Mouse (Mus musculus): ENCODE results near the gene Prdm1. TPM values are rescaled to one million over a fixed set of nuclear protein-coding genes. Genes with fewer than 3 reads are reported as not detected.

The Prdm1 gene
- polyA plus RNA-seq, 1 experiment: 8.3 TPM

- Histone ChIP-seq H3K4me3 (ENCODE audit: low read depth, low read length) (no peak overlapping the region), H3K27ac (ENCODE audit: insufficient read depth, low read depth, low read length) (no peak overlapping the region), H3K4me1 (ENCODE audit: control insufficient read depth, insufficient read depth, insufficient read length, low read length) (0 out of 2 replicates have a peak, but pooled peaks cover 2% of the 10 kb centered on the region), H3K27me3 (ENCODE audit: control insufficient read depth, insufficient read depth, low read length) (no peaks in the 10 kb centered on the region), H3K36me3 (ENCODE audit: control insufficient read depth, insufficient read depth, low read length) (no peaks in the 10 kb centered on the region)
- no peak for TF ChIP-seq CTCF (IDR thresholded peaks at IDR 0.05; ENCODE audit: extremely low read depth, insufficient read length, insufficient replicate concordance, low read depth, low read length)
- 93% methylated on average over 6 of the region's 6 CpGs for WGBS
Measured at GRCm38 (mm10) chr10:44538137-44538536, 9.8 kb upstream of the Prdm1 start.

- no peaks in the 10 kb centered on the region for H3K36me3 ChIP-seq (ENCODE audit: control insufficient read depth, insufficient read depth, low read length)
- H3K4me1 ChIP-seq (ENCODE audit: control insufficient read depth, insufficient read depth, insufficient read length, low read length): peaks cover 10% of the 10 kb centered on the region
- peaks cover 26% of the 10 kb centered on the region for H3K27me3 ChIP-seq (ENCODE audit: control insufficient read depth, insufficient read depth, low read length)
- H3K27ac ChIP-seq (ENCODE audit: insufficient read depth, low read depth, low read length): no peak overlapping the region
- 16% methylated on average over 5 of the region's 5 CpGs for WGBS
- peak overlapping the region; percentile 89; the same call in 1 of the 2 replicates for H3K4me3 ChIP-seq (ENCODE audit: low read depth, low read length)
- TF ChIP-seq CTCF (IDR thresholded peaks at IDR 0.05; ENCODE audit: extremely low read depth, insufficient read length, insufficient replicate concordance, low read depth, low read length) (no peak), POLR2A (IDR thresholded peaks at IDR 0.05; ENCODE audit: low read depth, low read length) (no peak)
Measured at GRCm38 (mm10) chr10:44530067-44530360, 1.7 kb upstream of the Prdm1 start.

GRCm38 (mm10) chr10:44529218-44530066 is 1.1 kb upstream of the Prdm1 start:
- peak overlapping the region; percentile 9; the same call in 1 of the 2 replicates for H3K27ac ChIP-seq (ENCODE audit: insufficient read depth, low read depth, low read length)
- WGBS: under 1% methylated on average over 42 of the region's 42 CpGs
- H3K4me3 ChIP-seq (ENCODE audit: low read depth, low read length): peak overlapping the region; percentile 89
- peaks cover 26% of the 10 kb centered on the region for H3K27me3 ChIP-seq (ENCODE audit: control insufficient read depth, insufficient read depth, low read length)
- no peak for TF ChIP-seq CTCF (IDR thresholded peaks at IDR 0.05; ENCODE audit: extremely low read depth, insufficient read length, insufficient replicate concordance, low read depth, low read length)
- 0 out of 2 replicates have a peak, but pooled peaks have one; percentile 10 for TF ChIP-seq POLR2A (IDR thresholded peaks at IDR 0.05; ENCODE audit: low read depth, low read length)
- peaks cover 10% of the 10 kb centered on the region for H3K4me1 ChIP-seq (ENCODE audit: control insufficient read depth, insufficient read depth, insufficient read length, low read length)
- H3K36me3 ChIP-seq (ENCODE audit: control insufficient read depth, insufficient read depth, low read length): no peaks in the 10 kb centered on the region

GRCm38 (mm10) chr10:44527651-44528050 is 650 bp downstream of the Prdm1 start:
- WGBS: 9% methylated on average over 16 of the region's 16 CpGs
- H3K27me3 ChIP-seq (ENCODE audit: control insufficient read depth, insufficient read depth, low read length): peaks cover 26% of the 10 kb centered on the region
- H3K36me3 ChIP-seq (ENCODE audit: control insufficient read depth, insufficient read depth, low read length): no peaks in the 10 kb centered on the region
- H3K4me3 ChIP-seq (ENCODE audit: low read depth, low read length): peak overlapping the region; percentile 48
- TF ChIP-seq CTCF (IDR thresholded peaks at IDR 0.05; ENCODE audit: extremely low read depth, insufficient read length, insufficient replicate concordance, low read depth, low read length): no peak
- no peak for TF ChIP-seq POLR2A (IDR thresholded peaks at IDR 0.05; ENCODE audit: low read depth, low read length)
- peaks cover 10% of the 10 kb centered on the region for H3K4me1 ChIP-seq (ENCODE audit: control insufficient read depth, insufficient read depth, insufficient read length, low read length)
- H3K27ac ChIP-seq (ENCODE audit: insufficient read depth, low read depth, low read length): no peak overlapping the region

GRCm38 (mm10) chr10:44526751-44527591 is 1.3 kb downstream of the Prdm1 start:
- Histone ChIP-seq H3K36me3 (ENCODE audit: control insufficient read depth, insufficient read depth, low read length) (no peaks in the 10 kb centered on the region), H3K27me3 (ENCODE audit: control insufficient read depth, insufficient read depth, low read length) (peaks cover 26% of the 10 kb centered on the region), H3K4me3 (ENCODE audit: low read depth, low read length) (peak overlapping the region; percentile 48), H3K4me1 (ENCODE audit: control insufficient read depth, insufficient read depth, insufficient read length, low read length) (peaks cover 10% of the 10 kb centered on the region), H3K27ac (ENCODE audit: insufficient read depth, low read depth, low read length) (no peak overlapping the region)
- 2% methylated on average over 31 of the region's 31 CpGs for WGBS
- no peak for TF ChIP-seq POLR2A (IDR thresholded peaks at IDR 0.05; ENCODE audit: low read depth, low read length)
- no peak for TF ChIP-seq CTCF (IDR thresholded peaks at IDR 0.05; ENCODE audit: extremely low read depth, insufficient read length, insufficient replicate concordance, low read depth, low read length)

- Histone ChIP-seq H3K27me3 (ENCODE audit: control insufficient read depth, insufficient read depth, low read length) (no peaks in the 10 kb centered on the region; the same call in 1 of the 2 replicates), H3K27ac (ENCODE audit: insufficient read depth, low read depth, low read length) (no peak overlapping the region), H3K4me3 (ENCODE audit: low read depth, low read length) (no peak overlapping the region), H3K4me1 (ENCODE audit: control insufficient read depth, insufficient read depth, insufficient read length, low read length) (no peaks in the 10 kb centered on the region), H3K36me3 (ENCODE audit: control insufficient read depth, insufficient read depth, low read length) (no peaks in the 10 kb centered on the region)
- 33% methylated on average over 6 of the region's 6 CpGs for WGBS
- TF ChIP-seq POLR2A (IDR thresholded peaks at IDR 0.05; ENCODE audit: low read depth, low read length): no peak
- TF ChIP-seq CTCF (IDR thresholded peaks at IDR 0.05; ENCODE audit: extremely low read depth, insufficient read length, insufficient replicate concordance, low read depth, low read length): no peak
Measured at GRCm38 (mm10) chr10:44520189-44520588, 8.1 kb downstream of the Prdm1 start.

- no peak overlapping the region for H3K27ac ChIP-seq (ENCODE audit: insufficient read depth, low read depth, low read length)
- WGBS: 73% methylated on average over 7 of the region's 7 CpGs
- H3K4me1 ChIP-seq (ENCODE audit: control insufficient read depth, insufficient read depth, insufficient read length, low read length): no peaks in the 10 kb centered on the region
- no peaks in the 10 kb centered on the region for H3K27me3 ChIP-seq (ENCODE audit: control insufficient read depth, insufficient read depth, low read length)
- no peak overlapping the region for H3K4me3 ChIP-seq (ENCODE audit: low read depth, low read length)
- TF ChIP-seq CTCF (IDR thresholded peaks at IDR 0.05; ENCODE audit: extremely low read depth, insufficient read length, insufficient replicate concordance, low read depth, low read length): no peak
- no peak for TF ChIP-seq POLR2A (IDR thresholded peaks at IDR 0.05; ENCODE audit: low read depth, low read length)
- H3K36me3 ChIP-seq (ENCODE audit: control insufficient read depth, insufficient read depth, low read length): no peaks in the 10 kb centered on the region
Measured at GRCm38 (mm10) chr10:44518631-44519030, 9.7 kb downstream of the Prdm1 start.

All from small intestine, adult 2 months (tissue).